Mouse (Mus musculus): ENCODE data around the gene Ccr7. TPM values are rescaled to one million over a fixed set of nuclear protein-coding genes. Genes with fewer than 3 reads are reported as not detected.

Ccr7 gene
- polyA plus RNA-seq, 2 experiments: 0.11 to 0.29 TPM

DNA sequence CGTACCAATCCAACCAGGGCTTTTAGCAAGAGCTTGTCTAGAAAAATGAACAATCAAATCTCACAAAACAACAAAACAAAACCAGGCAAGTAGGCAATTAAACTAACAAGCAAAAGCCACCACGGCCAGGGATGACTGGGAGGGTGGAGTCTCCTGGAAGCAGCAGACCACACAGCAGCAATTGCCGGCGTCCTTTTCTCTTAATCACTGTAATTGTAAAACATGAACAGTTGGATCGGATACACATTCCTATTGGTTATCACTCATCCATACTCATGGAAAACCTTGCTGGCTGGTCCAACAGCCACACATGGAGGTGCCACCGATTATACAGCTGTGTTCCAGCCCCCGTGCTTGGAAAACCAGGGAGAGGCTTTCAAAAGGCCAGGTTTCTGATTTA lies 37.0 kb downstream of the Ccr7 start:
- no peak for ATAC-seq (ENCODE audit: insufficient read depth)
- 74% methylated on average over 7 of the region's 7 CpGs for WGBS (ENCODE audit: insufficient replicate concordance)
- H3K27me3 ChIP-seq (ENCODE audit: control insufficient read depth, insufficient read depth, low read length): no peaks in the 10 kb centered on the region

DNA sequence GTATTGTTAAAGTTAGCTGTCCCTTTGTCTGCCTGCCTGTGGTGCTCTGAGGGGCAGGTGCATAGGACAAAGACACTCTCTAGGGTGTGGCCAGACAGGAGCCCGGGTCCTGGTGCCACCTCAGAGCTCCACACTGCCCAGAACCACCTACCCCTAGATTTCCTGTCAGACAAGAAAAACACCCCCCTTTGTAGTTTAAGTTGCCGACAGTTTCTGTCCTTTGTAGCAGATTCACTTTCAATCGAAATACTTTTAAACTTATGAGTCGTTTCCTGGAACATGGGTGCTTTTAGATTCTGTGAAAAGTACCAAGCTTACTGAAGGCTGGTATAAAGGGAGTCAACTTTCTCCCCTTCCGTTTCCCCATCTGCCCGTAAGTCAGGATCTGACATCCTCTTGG lies 38.9 kb downstream of the Ccr7 start:
- ATAC-seq (ENCODE audit: insufficient read depth) (no peak), DNase-seq (ENCODE audit: low read depth in 3 of 3, low spot score in 3 of 3) (no peak)

More for the DNA sequence above, 37.0 kb downstream of the Ccr7 start:
- no peaks in the 10 kb centered on the region for H3K36me3 ChIP-seq (replicated peaks; ENCODE audit: control insufficient read depth, insufficient read depth, low read depth)
- H3K4me2 ChIP-seq (ENCODE audit: low read depth): no peak overlapping the region
- H3K9me3 ChIP-seq (ENCODE audit: control insufficient read depth, low read length): no peaks in the 10 kb centered on the region
- H3K9ac ChIP-seq (replicated peaks): no peak overlapping the region
- H3K27ac ChIP-seq: no peak overlapping the region
- TF ChIP-seq EP300 (IDR thresholded peaks at IDR 0.05; ENCODE audit: low read depth) (no peak), CTCF (IDR thresholded peaks at IDR 0.05; ENCODE audit: low read depth) (no peak)
- no peak for DNase-seq (ENCODE audit: low read depth in 3 of 3, low spot score in 3 of 3)
- H3K4me3 ChIP-seq (ENCODE audit: insufficient read depth in 1 of 2, low read depth in 2 of 2, low read length in 2 of 2): no peak overlapping the region
- H3K4me1 ChIP-seq (replicated peaks; ENCODE audit: control insufficient read depth in 2 of 2, insufficient read depth in 2 of 2, low read length in 1 of 2): no peaks in the 10 kb centered on the region

DNA sequence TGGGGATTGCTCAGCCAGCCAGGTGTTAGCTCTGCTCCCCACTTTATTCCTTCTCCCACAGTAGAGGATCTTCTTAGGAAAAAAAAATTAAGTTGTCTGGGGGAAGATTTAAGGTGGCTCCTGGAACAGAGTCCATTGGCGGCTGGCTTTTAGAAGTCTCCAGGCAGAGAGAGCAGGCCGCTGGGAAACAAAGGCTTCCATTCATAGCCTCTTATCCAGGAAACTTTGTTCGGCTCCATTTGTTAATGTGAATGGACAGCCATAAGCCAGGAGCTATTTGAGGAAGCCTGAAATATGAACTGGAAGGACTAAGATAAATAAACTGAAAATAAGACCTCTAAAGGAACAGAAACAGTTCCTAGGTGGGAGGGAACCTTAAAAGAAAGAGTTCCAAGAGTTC lies 41.8 kb downstream of the Ccr7 start:
- 56% methylated on average over 3 of the region's 3 CpGs for WGBS (ENCODE audit: insufficient replicate concordance)
- H3K9me3 ChIP-seq (ENCODE audit: control insufficient read depth, low read length): no peaks in the 10 kb centered on the region
- H3K27ac ChIP-seq: no peak overlapping the region
- H3K27me3 ChIP-seq (ENCODE audit: control insufficient read depth, insufficient read depth, low read length): no peaks in the 10 kb centered on the region
- no peak overlapping the region for H3K4me3 ChIP-seq (ENCODE audit: insufficient read depth in 1 of 2, low read depth in 2 of 2, low read length in 2 of 2)
- H3K4me2 ChIP-seq (ENCODE audit: low read depth): no peak overlapping the region
- H3K9ac ChIP-seq (replicated peaks): no peak overlapping the region
- ATAC-seq (ENCODE audit: insufficient read depth): no peak
- no peaks in the 10 kb centered on the region for H3K36me3 ChIP-seq (replicated peaks; ENCODE audit: control insufficient read depth, insufficient read depth, low read depth)
- TF ChIP-seq EP300 (IDR thresholded peaks at IDR 0.05; ENCODE audit: low read depth): no peak
- no peak for TF ChIP-seq CTCF (IDR thresholded peaks at IDR 0.05; ENCODE audit: low read depth)
- DNase-seq (ENCODE audit: low read depth in 3 of 3, low spot score in 3 of 3): no peak
- no peaks in the 10 kb centered on the region for H3K4me1 ChIP-seq (replicated peaks; ENCODE audit: control insufficient read depth in 2 of 2, insufficient read depth in 2 of 2, low read length in 1 of 2)

More for the DNA sequence above, 38.9 kb downstream of the Ccr7 start:
- Histone ChIP-seq H3K27me3 (ENCODE audit: control insufficient read depth, insufficient read depth, low read length) (no peaks in the 10 kb centered on the region), H3K36me3 (replicated peaks; ENCODE audit: control insufficient read depth, insufficient read depth, low read depth) (no peaks in the 10 kb centered on the region), H3K4me3 (ENCODE audit: insufficient read depth in 1 of 2, low read depth in 2 of 2, low read length in 2 of 2) (no peak overlapping the region), H3K9me3 (ENCODE audit: control insufficient read depth, low read length) (no peaks in the 10 kb centered on the region), H3K27ac (no peak overlapping the region), H3K9ac (replicated peaks) (no peak overlapping the region), H3K4me2 (ENCODE audit: low read depth) (no peak overlapping the region), H3K4me1 (replicated peaks; ENCODE audit: control insufficient read depth in 2 of 2, insufficient read depth in 2 of 2, low read length in 1 of 2) (no peaks in the 10 kb centered on the region)
- TF ChIP-seq EP300 (IDR thresholded peaks at IDR 0.05; ENCODE audit: low read depth) (no peak), CTCF (IDR thresholded peaks at IDR 0.05; ENCODE audit: low read depth) (no peak)
- 51% methylated on average over 6 of the region's 6 CpGs for WGBS (ENCODE audit: insufficient replicate concordance)

DNA sequence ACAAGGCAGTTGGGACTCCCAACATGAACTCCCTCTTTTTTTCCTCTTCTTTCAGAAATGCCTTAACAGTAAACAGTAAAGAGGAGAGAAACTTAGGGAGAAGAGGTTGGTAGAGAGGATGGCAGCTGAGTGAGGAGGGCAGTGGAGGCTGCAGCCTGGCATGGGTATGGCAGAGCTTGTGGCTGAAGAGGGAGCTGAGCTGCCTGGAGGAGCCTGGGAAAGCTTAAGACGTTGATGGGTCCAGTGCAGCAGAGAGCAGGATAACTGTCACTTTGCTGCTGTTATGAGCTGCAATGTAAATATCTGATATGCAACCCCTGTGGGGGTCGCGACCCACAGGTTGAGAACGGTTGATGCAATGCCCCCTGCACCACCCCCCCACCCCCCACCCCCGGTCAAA lies 42.2 kb downstream of the Ccr7 start:
- ATAC-seq (ENCODE audit: insufficient read depth) (no peak), DNase-seq (ENCODE audit: low read depth in 3 of 3, low spot score in 3 of 3) (no peak)
- H3K4me3 ChIP-seq (ENCODE audit: insufficient read depth in 1 of 2, low read depth in 2 of 2, low read length in 2 of 2): no peak overlapping the region
- no peaks in the 10 kb centered on the region for H3K27me3 ChIP-seq (ENCODE audit: control insufficient read depth, insufficient read depth, low read length)
- no peak overlapping the region for H3K9ac ChIP-seq (replicated peaks)
- no peaks in the 10 kb centered on the region for H3K4me1 ChIP-seq (replicated peaks; ENCODE audit: control insufficient read depth in 2 of 2, insufficient read depth in 2 of 2, low read length in 1 of 2)
- H3K9me3 ChIP-seq (ENCODE audit: control insufficient read depth, low read length): no peaks in the 10 kb centered on the region
- no peaks in the 10 kb centered on the region for H3K36me3 ChIP-seq (replicated peaks; ENCODE audit: control insufficient read depth, insufficient read depth, low read depth)
- no peak overlapping the region for H3K27ac ChIP-seq
- H3K4me2 ChIP-seq (ENCODE audit: low read depth): no peak overlapping the region
- WGBS (ENCODE audit: insufficient replicate concordance): 51% methylated on average over 5 of the region's 5 CpGs
- TF ChIP-seq CTCF (IDR thresholded peaks at IDR 0.05; ENCODE audit: low read depth) (no peak), EP300 (IDR thresholded peaks at IDR 0.05; ENCODE audit: low read depth) (no peak)

DNA sequence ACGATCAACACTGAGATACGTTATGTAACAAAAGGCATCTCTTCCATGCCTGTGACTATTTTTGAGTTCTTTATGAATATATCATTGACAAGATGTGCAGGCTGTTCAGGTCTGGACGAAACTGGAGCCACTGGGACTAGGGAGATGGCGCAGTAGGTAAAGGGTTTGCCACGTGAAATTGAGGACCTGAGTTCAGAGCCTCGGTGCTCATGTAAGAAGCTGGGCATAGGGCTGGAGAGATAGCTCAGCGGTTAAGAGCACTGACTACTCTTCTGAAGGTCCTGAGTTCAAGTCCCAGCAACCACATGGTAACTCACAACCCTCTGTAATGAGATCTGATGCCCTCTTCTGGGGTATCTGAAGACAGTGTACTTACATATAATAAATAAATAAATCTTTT lies 43.2 kb downstream of the Ccr7 start:
- DNase-seq (ENCODE audit: low read depth in 3 of 3, low spot score in 3 of 3): no peak
- TF ChIP-seq CTCF (IDR thresholded peaks at IDR 0.05; ENCODE audit: low read depth): no peak
- no peak for TF ChIP-seq EP300 (IDR thresholded peaks at IDR 0.05; ENCODE audit: low read depth)
- Histone ChIP-seq H3K9me3 (ENCODE audit: control insufficient read depth, low read length) (no peaks in the 10 kb centered on the region), H3K36me3 (replicated peaks; ENCODE audit: control insufficient read depth, insufficient read depth, low read depth) (no peaks in the 10 kb centered on the region), H3K4me2 (ENCODE audit: low read depth) (no peak overlapping the region), H3K27me3 (ENCODE audit: control insufficient read depth, insufficient read depth, low read length) (no peaks in the 10 kb centered on the region), H3K4me1 (replicated peaks; ENCODE audit: control insufficient read depth in 2 of 2, insufficient read depth in 2 of 2, low read length in 1 of 2) (peaks cover 0 to 5% of the 10 kb centered on the region in 2 experiments; a peak in 2 of 4 replicates), H3K27ac (no peak overlapping the region), H3K9ac (replicated peaks) (no peak overlapping the region), H3K4me3 (ENCODE audit: insufficient read depth in 1 of 2, low read depth in 2 of 2, low read length in 2 of 2) (no peak overlapping the region)
- 77% methylated on average over 7 of the region's 7 CpGs for WGBS (ENCODE audit: insufficient replicate concordance)
- ATAC-seq (ENCODE audit: insufficient read depth): no peak
